Mouse (Mus musculus) right cerebral cortex, adult 2 months (tissue): ENCODE data around the gene Tmem235.

ENCODE experiments used
- DNase-seq, 2 experiments: peaks; one replicate each; pipeline ENCODE4 v3.0.0; 2021 to 2022; ENCODE audit warnings: low spot score in 2 of 2

The Tmem235 gene

DNA sequence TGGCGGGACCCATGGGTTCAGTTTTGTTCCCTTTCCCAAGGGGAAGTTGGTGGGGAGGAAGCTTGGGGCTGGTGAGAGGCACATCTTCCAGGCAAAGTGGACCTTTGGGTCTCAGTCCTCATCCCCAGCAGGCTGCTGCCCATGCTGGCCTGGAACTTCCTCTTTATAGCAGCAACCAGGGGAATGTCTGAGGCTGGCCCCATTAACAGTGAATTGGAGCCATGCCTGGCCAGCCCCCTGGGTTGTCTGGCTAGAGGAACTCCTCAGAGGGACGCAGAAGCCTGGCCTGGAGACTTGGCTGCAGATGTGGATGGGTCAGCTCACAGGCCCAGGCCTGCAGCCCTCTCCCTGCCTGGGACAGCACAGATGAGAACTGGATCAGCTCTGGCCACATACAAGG is 4.3 kb downstream of the Tmem235 start:
- no peak for DNase-seq

DNA sequence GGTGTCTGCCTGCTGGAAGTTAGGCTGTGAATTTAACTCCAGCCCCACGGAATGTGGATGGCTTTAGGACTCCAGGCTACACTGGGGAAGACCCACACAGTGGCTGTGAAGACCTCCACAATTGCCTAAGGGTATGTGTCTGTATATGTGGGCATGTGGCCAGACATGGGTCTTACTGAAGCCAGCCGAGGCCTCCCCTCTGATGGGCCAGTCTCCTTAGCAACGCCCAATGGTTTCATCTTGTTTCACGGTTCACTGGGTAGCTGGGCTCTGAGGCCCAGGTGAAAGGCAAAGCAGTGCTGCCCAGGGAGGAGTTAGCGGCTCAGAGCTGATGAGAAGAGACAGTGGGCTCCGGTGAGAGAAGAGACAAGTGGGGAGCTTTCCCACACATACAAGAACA is 5.4 kb downstream of the Tmem235 start:
- no peak for DNase-seq

DNA sequence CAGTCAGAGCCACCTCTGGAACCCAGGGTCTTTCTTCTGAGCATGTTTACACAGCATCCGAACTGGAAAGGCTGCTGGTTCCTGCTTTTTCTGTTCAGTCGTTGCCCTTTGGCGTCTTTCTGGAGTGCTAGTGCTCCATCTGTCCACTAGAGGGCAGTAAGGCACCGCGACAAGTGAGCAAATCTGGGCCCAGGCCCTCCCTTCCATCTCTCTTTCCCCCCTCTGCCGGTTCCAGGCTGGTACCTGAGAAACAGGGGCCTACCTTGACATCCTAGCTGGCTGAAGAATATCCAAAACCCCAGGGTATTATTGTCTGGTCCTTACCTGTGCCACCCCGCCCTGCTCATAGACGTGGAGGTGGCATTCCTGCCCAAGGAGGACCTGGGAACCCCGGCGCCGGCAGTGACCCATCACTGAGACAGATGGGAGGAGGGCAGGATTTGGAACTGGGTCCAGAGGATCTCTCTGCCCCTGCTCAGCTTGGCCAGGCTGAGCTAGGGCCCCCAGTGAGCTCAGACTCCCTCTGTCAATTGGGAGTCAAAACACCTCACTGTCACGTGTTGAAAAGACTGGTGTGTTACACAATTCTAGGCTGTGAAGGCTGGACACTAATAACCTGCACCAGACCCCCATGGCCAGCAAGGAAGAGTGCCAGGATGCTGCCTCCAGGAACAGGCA is 10.3 kb downstream of the Tmem235 start:
- peak; percentile 76 to 82 for DNase-seq

DNA sequence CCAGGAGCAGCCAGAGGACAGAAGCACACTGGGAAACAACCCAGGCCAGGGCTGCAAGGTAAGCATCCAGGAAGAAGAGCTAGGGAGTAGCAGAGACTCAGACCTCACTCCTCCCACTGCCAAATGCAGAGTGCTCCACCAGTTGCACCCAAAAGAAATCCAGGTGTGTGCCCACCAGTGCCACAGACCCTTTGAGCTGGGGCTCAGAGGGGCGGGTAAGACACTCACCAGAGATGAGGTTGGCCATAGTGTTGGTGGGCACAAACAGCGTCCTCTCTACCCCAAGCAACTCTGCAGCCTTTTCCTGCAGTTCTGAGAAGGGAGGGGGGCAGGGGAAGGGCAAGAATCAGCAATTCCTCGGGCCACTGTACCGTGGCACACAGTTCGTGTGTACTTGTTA is 10.8 kb downstream of the Tmem235 start:
- no peak for DNase-seq

DNA sequence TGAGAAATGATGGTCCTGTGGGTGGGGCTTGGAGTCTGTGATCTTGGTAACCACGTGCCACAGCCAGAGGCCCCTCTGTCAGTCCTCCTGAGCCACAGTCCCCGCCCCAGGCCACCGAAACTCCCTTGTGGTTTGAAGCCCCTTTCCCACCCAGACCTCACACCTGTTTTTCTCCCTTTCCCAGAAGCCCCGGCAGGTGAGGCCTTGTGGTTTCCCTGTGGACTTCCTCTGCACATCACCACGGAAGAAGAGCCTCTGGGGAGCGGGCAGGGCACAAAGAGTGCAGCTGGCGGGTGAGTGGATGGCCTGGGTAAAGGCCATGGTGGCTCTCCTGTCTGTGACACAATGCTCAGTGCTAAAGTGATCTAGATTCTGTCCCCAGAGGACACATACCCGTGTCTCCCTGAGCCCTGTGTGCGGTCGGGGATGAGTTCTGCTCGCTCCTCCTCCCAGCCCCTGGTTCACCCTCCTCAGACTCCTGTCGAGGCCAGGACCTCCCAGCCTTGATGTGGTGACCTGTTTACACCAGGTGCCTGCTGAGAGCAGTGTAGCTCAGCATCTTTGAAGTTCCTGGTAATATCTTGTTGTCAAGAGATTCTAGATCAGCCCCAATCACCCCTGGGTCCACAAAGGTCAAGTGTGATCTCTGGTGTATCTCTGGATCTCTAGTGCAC is 11.5 kb downstream of the Tmem235 start:
- no peak for DNase-seq

DNA sequence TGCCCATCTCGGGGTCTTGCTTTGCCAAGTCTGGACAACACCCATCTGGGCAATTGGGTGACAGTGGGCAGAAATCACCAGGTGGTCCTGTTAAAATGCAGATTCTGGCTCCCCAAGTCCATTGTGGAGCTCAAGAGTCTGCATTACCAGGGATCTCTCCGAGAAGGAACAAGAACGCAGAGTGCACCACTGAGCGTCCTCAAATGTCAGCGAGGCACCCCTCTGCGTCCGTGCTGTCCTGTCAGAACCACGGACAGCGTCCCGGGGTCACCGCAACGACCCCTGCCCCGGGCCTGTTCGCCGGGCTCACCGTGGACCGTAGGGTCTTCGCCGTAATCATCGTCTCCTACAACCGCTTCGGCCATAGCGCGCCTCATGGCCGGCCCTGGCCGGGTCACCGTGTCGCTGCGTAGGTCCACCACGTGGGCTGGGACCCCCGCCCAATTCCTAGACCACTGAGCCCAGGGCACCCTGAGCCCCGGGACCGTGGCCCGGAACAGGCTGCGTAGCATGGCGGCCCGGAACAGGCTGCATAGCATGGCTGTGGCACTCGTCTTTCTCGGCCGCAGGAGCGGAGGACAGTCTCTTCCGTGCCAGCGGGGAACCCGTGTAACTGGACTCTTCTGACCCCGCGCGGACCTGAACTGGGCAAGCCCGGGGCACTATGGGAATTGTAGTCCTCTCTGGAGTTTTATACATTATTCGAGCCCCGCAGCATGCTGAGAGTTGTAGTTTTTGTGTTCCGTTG is 12.5 kb downstream of the Tmem235 start, which contains the start of gene Tha1:
Gene Tha1 (minus strand): TSS at position 621 of the 748 bp plus-strand sequence.
- DNase-seq = peak; percentile 83 to 84

DNA sequence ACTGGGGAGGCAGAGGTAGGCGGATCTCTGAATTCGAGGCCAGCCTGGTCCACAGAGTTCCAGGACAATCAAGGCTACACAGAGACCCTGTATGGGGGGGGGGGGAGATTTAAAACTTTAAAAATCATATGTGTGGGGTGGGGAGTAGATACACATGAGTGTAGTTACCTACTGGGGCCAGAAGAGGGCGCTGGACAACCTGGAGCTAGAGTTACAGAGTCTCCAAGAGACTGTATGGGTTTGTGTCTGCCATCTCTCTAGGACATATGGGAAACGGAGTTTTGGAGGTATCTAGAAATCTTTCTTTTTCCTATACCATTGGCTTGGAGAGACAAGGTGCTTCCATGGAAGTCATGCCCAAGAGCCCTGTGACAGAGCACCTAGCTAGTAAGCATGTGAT is 13.9 kb downstream of the Tmem235 start:
- DNase-seq = no peak

DNA sequence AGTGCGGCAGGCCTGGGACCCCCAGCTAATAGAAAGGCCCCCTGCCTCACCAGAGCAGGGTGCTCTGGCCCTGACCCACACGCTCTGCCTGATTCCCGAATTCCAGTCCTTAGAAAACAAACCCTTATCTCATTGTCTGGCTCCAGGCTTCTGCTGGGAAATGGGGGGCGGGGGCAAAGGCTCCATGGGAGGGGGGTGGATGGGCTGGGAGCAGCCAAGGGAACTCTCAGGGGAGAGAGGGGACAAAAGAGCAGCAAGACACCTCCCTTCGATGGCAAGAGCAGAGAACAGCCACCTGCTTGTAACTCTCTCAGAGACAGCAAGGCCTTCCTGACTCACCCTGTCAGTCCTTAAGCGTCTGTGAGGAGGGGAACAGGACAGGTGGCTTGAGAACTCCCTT is 15.1 kb downstream of the Tmem235 start:
- no peak for DNase-seq

DNA sequence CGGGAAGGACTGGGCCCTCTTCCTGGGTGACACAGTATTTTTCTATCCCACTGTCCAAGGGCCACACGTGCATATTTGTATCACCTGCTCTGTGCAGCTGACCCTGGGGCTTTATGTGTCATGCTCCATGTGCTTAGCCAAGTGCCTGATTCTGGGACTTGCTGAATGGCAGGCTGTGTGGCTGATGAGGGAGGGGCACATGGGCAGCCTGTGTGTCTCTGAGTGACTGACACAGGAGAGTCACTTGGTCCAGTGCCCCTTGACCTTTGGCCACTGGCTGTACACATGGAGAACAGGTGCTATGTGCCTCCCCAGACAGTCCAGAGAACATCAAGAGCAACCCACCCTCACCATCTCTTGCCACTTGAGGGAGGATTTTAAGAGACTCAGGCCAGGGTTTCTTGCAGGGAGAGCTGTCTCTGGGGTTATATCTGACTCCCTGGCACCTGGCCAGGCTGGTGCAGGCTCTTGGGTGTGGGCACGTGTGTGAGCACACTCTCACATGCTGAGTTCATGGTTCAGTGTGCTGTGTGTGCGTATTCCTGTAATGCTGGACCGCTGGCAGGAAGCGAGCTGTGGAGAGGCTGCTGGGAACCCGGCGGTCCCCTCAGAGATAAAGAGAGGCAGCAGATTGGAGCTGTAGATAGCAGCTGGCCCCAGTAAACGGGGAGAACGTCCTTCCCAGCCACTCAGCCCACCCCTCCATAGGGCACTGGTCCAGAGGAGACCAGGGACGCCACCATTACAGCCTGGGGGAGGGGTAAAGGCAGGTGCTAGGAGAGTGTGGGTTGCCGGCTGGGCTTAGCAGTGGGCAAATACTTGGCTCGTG is 17.6 kb downstream of the Tmem235 start:
- peak; percentile 29 to 42 for DNase-seq

DNA sequence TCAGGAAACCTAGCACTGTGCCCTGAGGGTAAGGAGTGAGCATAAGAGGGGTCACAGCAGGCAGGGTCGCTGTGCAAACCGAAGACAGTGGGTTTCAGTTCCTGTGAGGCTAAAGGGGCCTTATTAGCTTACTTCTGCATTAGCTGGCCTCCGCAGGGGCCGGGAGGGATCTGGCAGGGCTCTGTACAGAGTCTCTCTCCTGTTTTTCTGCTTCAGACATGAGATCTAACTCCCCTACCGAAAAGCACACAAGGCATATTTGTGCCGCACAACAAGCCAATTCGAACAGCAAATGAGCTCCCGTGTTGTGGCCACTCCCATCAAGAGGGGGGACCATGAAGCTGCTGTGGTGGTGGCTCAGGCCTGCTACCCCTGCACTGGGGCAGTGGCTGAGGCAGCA is 18.3 kb downstream of the Tmem235 start:
- no peak for DNase-seq

DNA sequence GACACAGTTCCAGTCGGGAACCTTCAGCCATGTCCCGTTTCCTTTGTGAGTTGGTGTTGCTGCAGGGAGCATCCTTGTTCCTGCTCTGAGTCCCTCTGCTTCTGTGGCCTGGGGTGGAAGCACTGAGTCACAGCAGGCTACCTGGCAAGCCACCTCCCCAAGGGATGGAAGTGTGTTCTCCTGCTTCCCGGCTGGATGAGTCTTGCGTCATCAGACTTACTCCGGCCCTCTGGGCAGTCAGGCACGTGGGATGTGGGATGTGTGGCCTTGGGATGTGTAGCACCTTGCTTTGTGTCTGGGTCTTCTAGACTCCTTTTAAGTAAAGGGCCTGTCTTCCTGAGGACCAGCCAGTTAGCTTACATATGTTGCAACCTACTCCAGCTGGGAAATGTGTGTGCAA is 19.1 kb downstream of the Tmem235 start:
- DNase-seq = no peak

DNA sequence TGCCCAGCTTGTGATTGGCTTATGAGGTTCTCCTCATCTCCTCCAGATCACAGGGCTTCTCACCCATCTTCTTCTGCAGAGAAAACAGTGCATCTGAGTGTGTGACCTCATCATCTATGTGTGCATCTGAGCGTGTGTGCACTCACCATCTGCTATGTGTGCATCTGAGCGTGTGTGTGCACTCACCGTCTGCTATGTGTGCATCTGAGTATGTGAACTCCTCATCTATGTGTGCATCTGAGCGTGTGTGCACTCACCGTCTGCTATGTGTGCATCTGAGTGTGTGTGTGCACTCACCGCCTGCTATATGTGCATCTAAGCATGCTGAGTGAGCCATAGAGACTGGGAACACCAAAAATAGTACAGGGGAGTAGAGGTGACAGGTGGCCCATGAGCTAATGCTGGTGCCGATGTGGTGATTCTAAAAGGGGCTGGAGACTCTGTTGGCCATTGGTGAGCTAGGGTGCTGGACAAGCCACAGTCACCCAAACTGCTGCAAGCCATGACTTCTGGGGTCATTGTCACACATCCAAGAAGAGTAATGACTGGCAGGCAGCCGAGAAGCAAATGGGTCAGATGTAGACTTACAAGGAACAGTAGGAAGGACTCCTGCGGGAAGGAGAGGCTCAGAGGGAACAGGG is 19.9 kb downstream of the Tmem235 start:
- no peak for DNase-seq

DNA sequence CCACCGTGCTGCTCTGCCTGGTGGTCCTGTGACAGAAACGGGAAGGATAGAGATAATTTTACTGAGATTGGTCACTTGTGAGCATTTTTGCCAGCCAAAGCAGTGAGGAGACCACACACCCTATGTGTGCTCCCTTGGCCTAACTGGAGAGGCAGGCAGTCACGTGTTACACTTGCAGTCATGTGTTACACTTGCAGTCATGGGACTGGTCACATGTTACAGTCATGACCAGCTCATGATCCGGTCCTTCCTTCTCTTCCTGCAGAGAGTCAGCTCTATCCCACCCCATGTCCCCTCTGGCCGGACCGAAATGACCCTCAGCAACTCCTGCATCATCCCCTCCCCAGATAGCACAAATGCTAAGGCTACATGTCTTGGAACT is 20.4 kb downstream of the Tmem235 start:
- DNase-seq = no peak

DNA sequence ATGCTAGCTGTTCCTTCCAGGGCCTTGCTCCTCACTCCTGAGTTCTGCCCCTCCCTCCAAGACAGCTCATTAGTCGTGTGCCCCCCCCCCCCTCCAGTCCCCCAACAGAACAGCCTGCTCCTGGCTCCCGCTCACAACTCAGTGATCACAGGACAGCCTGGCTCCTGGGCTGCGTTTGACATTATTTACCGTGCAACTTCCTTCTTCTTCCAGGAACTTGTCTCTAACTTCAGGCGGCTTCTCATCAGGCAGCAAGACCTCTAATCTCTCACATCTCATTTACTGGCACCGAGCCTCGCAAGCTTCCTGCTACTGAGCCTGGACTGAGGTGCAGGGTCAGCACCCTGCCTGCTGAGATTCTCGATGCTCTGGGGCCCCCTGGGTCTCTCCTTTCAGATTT is 21.2 kb downstream of the Tmem235 start:
- no peak for DNase-seq

DNA sequence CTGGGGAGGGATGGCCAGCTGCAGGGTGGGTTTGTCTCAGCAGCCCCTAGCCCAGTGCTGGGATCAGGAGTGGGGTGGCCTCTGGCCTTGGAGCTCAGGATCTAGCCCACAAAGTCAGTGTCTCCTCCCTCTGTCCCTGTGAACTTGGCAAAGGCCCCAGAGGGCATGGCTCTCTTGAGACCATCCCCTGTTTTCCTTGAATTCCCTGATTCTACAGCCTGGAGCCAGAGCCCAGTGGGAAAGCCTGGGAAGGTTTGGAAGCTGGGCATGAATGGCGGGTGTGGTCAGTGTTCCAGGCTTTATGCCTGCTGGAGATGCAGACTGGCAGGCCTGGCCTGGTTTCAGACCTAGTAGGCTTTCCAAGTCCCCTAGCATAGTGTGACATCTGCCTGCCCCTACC is 21.7 kb downstream of the Tmem235 start:
- no peak for DNase-seq

DNA sequence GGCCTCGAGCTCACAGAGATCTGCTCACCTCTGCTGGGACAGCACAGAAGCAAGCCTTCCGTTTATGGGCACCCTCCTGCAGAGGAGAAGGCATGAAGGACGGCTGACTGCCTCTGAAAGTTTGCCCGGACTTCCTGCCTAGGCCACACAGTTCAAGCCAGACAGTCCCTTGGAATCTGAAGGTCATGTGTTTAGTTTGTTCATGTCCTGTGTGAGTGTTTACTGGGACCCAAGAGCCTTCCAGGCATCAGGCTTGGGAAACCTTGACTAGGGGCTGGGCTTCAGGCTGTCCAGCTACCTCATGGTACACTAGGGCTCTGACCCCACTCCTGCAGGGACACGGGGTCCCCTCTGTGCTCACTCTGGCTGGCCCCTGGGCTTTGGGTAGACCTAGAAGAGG is 25.4 kb downstream of the Tmem235 start:
- no peak for DNase-seq

DNA sequence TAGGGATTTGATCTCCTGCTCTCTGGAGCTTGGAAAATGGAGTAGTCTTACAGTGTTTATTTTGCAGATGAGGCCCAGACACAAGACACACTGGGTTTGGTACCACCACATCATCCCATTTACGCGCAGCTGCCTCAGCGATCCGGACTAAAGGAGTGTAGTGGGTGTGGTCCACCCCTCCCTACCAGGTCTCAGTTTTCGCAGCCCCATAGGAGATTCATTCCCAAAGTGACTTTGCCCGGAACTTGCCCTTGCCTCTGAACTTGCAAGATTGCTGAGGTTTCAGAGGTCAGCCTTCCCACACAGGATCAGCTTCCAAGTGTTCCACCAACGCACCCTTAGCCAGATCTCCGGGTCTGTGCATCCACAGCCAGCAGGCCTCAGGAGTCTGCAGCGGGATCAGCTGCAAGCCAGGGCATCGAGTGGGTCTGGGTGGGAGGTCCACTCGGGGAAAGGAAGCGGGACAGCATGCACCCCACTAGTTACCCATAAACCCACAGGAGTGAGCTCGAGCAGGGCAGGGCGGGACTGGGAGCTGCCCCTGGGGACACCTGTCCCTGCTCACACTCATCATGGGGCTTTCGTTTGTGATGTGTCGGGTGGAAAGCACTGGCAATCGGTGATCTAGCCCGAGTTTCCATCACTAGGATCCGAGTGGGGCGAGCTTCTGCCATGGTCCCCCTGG is 27.8 kb downstream of the Tmem235 start:
- DNase-seq = no peak

DNA sequence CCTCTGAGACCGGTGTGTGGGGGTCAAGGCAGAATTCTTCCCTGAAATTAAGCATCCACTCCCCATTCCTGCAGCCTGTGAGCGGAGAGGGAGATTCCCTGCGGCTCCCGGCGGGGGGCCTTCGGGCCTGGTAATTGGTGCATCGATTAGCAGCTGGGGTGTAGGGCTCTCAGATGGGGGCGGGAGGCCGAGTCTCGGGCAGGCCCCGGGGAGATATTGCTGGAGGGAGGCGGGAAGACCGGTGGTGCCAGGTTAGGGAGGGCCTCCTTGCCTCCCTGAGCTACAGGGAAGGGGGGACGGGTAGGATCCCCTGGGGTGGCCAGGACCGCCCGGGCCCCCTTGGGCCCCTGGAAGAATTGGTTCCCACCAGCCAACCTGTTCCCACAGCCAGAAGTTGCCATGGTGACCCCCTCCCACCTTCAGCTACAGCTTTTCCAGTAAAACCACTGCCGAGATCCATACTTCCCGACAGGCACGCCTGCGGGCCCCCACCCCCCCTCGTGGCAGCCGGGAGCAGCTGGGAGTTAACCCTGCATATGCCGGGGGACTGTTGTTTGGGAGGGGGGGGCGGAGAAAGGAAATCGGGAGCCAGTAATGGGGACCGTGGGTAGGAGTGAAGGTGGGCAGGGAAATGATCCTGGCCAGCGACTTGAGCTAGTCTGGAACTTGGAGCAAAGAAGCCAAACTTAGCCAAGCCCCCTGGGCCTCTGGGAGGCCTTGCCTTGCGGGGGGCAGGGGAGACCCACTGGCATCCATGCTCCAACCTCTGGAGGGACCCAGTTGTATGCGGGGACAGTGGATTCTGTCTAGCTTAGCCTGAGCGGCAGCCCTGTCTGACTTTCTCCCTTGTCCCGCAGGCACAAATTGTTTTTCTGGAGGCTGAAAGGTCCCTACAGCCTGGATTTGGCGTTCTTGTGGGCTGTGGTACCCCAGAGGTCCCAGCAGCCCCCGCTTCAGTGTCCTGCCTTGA is 28.6 kb downstream of the Tmem235 start:
- DNase-seq = peak; percentile 33 to 38

DNA sequence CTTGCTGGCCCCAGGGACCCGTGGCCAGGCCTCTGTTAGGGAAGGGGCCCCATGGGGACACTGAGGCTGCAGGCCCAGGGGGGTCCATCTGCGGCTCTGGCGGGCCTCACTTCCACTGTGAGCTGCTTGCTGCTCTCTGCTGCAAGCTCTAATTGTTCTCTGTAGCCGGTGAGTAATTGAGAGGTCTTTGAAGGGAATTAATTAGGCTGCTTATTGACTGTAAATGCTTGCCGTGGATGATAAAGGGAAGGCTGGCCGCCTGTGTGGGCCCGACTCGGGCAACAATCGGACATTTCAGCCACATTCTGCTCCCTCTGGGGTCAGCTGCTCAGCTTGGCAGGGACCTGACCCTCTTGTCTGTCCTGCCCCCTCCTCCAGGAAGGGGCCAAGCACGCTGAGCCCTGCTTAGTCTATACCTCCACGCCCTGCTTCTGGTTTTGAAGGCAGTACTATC is 29.4 kb downstream of the Tmem235 start:
- no peak for DNase-seq
